Mouse (Mus musculus) stomach, embryonic 15.5 days (tissue): ENCODE measurements at regions not wholly inside any gene's neighbourhood (a gene's known extent, or its start where the extent isn't known, plus 50 kb on each side); places are given as distances from the start of the nearest gene placed in this dataset.

ENCODE experiments used
- ATAC-seq: fragments of 200-750 bp; cut with Nextera tagmentation; 2 replicates; pipeline ENCODE4 v1.8.0; 2017; ENCODE audit warnings: low read depth, moderate number of reproducible peaks, moderate TSS enrichment; ENCODE audit not compliant: insufficient read depth, low FRiP score
- H3K27ac ChIP-seq: fragments of 300-500 bp; sonication (generic); 2 replicates; pipeline ENCODE4 v1.5.1; 2015; ENCODE audit warnings: mild to moderate bottlenecking, inconsistent platforms
- H3K27me3 ChIP-seq: fragments of 300-500 bp; sonication (generic); replicated peaks from 2 replicates; pipeline ENCODE4 v1.6.1; 2015; ENCODE audit warnings: inconsistent platforms
- H3K36me3 ChIP-seq: fragments of 300-500 bp; sonication (generic); 2 replicates; pipeline ENCODE4 v1.6.1; 2015; ENCODE audit warnings: inconsistent platforms
- H3K4me1 ChIP-seq: fragments of 300-500 bp; sonication (generic); 2 replicates; pipeline ENCODE4 v1.6.1; 2015; ENCODE audit warnings: inconsistent platforms
- H3K4me2 ChIP-seq: fragments of 300-500 bp; sonication (generic); 2 replicates; pipeline ENCODE4 v1.6.1; 2015; ENCODE audit warnings: mild to moderate bottlenecking, inconsistent platforms
- H3K4me3 ChIP-seq: fragments of 300-500 bp; sonication (generic); replicated peaks from 2 replicates; pipeline ENCODE4 v1.5.1; 2015; ENCODE audit warnings: inconsistent platforms
- H3K9ac ChIP-seq: fragments of 300-500 bp; sonication (generic); 2 replicates; pipeline ENCODE4 v1.6.1; 2015; ENCODE audit warnings: inconsistent platforms
- H3K9me3 ChIP-seq: fragments of 300-500 bp; sonication (generic); 2 replicates; pipeline ENCODE4 v1.6.1; 2016; ENCODE audit warnings: inconsistent platforms
- WGBS: fragments of 180-500 bp; shearing (Covaris S2); methylation state at CpG from one replicate; pipeline ENCODE4 v1.1.7; 2015; 5-methylcytosine and 5-hydroxymethylcytosine counted together

- no peak overlapping the region for H3K9ac ChIP-seq
- no peaks in the 10 kb centered on the region for H3K27me3 ChIP-seq
- WGBS = 92% methylated on average over 7 of the region's 7 CpGs
- H3K36me3 ChIP-seq = no peaks in the 10 kb centered on the region
- ATAC-seq = no peak
- no peaks in the 10 kb centered on the region for H3K9me3 ChIP-seq
- H3K27ac ChIP-seq = no peak overlapping the region
- H3K4me2 ChIP-seq = no peak overlapping the region
- no peaks in the 10 kb centered on the region for H3K4me1 ChIP-seq
- no peak overlapping the region for H3K4me3 ChIP-seq
These were observed 327.4 kb downstream of the Btg1 start for GRCm38 (mm10) chr10:96944229-96944628.

- H3K4me3 ChIP-seq = no peak overlapping the region
- H3K36me3 ChIP-seq = no peaks in the 10 kb centered on the region
- H3K27me3 ChIP-seq = no peaks in the 10 kb centered on the region
- no peak overlapping the region for H3K27ac ChIP-seq
- no peak for ATAC-seq
- no peaks in the 10 kb centered on the region for H3K9me3 ChIP-seq
- H3K4me1 ChIP-seq = no peaks in the 10 kb centered on the region
- no peak overlapping the region for H3K9ac ChIP-seq
- 85% methylated on average over 3 of the region's 3 CpGs for WGBS
- H3K4me2 ChIP-seq = no peak overlapping the region
These were observed 331.2 kb downstream of the Btg1 start for GRCm38 (mm10) chr10:96947971-96948370.

- no peak for ATAC-seq
- Histone ChIP-seq H3K9ac (no peak overlapping the region), H3K36me3 (no peaks in the 10 kb centered on the region), H3K9me3 (no peaks in the 10 kb centered on the region), H3K4me2 (no peak overlapping the region), H3K4me1 (no peaks in the 10 kb centered on the region), H3K27ac (no peak overlapping the region), H3K4me3 (no peak overlapping the region), H3K27me3 (no peaks in the 10 kb centered on the region)
- WGBS = 27% methylated on average over 2 of the region's 2 CpGs
These were observed 332.1 kb downstream of the Btg1 start for GRCm38 (mm10) chr10:96948871-96949270.

- ATAC-seq = no peak
- Histone ChIP-seq H3K4me3 (no peak overlapping the region), H3K9me3 (no peaks in the 10 kb centered on the region), H3K9ac (no peak overlapping the region), H3K27ac (no peak overlapping the region), H3K4me1 (no peaks in the 10 kb centered on the region; the same call in 1 of the 2 replicates), H3K4me2 (peak overlapping the region; percentile 35), H3K36me3 (no peaks in the 10 kb centered on the region), H3K27me3 (no peaks in the 10 kb centered on the region)
- WGBS = 29% methylated on average over 12 of the region's 12 CpGs
These were observed 338.4 kb downstream of the Btg1 start for GRCm38 (mm10) chr10:96955036-96955775.

GRCm38 (mm10) chr10:96955776-96956448 is 339.1 kb downstream of the Btg1 start:
- Histone ChIP-seq H3K4me1 (no peaks in the 10 kb centered on the region; the same call in 1 of the 2 replicates), H3K36me3 (no peaks in the 10 kb centered on the region), H3K9me3 (no peaks in the 10 kb centered on the region), H3K27me3 (no peaks in the 10 kb centered on the region), H3K4me3 (no peak overlapping the region), H3K4me2 (peak overlapping the region; percentile 35), H3K9ac (no peak overlapping the region), H3K27ac (no peak overlapping the region)
- no peak for ATAC-seq
- WGBS = 27% methylated on average over 16 of the region's 16 CpGs

- WGBS = 84% methylated on average over 5 of the region's 5 CpGs
- no peak for ATAC-seq
- Histone ChIP-seq H3K4me3 (no peak overlapping the region), H3K27me3 (no peaks in the 10 kb centered on the region), H3K4me1 (no peaks in the 10 kb centered on the region; the same call in 1 of the 2 replicates), H3K27ac (no peak overlapping the region), H3K9ac (no peak overlapping the region), H3K4me2 (no peak overlapping the region), H3K36me3 (no peaks in the 10 kb centered on the region), H3K9me3 (no peaks in the 10 kb centered on the region)
These were observed 339.6 kb downstream of the Btg1 start for GRCm38 (mm10) chr10:96956449-96956834.

- 79% methylated on average over 2 of the region's 2 CpGs for WGBS
- Histone ChIP-seq H3K4me2 (no peak overlapping the region), H3K4me1 (no peaks in the 10 kb centered on the region; the same call in 1 of the 2 replicates), H3K9me3 (no peaks in the 10 kb centered on the region), H3K27ac (no peak overlapping the region), H3K9ac (no peak overlapping the region), H3K4me3 (no peak overlapping the region), H3K27me3 (no peaks in the 10 kb centered on the region), H3K36me3 (no peaks in the 10 kb centered on the region)
- no peak for ATAC-seq
These were observed 340.2 kb downstream of the Btg1 start for GRCm38 (mm10) chr10:96957019-96957418.

GRCm38 (mm10) chr10:96969825-96970224 is 353.0 kb downstream of the Btg1 start:
- no peak for ATAC-seq
- WGBS = 87% methylated on average over 1 of the region's 1 CpGs
- no peaks in the 10 kb centered on the region for H3K36me3 ChIP-seq
- H3K9ac ChIP-seq = no peak overlapping the region
- H3K4me3 ChIP-seq = no peak overlapping the region
- no peaks in the 10 kb centered on the region for H3K4me1 ChIP-seq
- no peaks in the 10 kb centered on the region for H3K27me3 ChIP-seq
- no peaks in the 10 kb centered on the region for H3K9me3 ChIP-seq
- H3K4me2 ChIP-seq = no peak overlapping the region
- no peak overlapping the region for H3K27ac ChIP-seq

- no peaks in the 10 kb centered on the region for H3K27me3 ChIP-seq
- ATAC-seq = no peak
- no peak overlapping the region for H3K4me3 ChIP-seq
- H3K36me3 ChIP-seq = no peaks in the 10 kb centered on the region
- no peak overlapping the region for H3K4me2 ChIP-seq
- H3K9me3 ChIP-seq = no peaks in the 10 kb centered on the region
- no peaks in the 10 kb centered on the region for H3K4me1 ChIP-seq
- no peak overlapping the region for H3K27ac ChIP-seq
- H3K9ac ChIP-seq = no peak overlapping the region
- WGBS = 79% methylated on average over 4 of the region's 4 CpGs
These were observed 353.9 kb downstream of the Btg1 start for GRCm38 (mm10) chr10:96970737-96971136.

GRCm38 (mm10) chr10:96971810-96972209 is 355.0 kb downstream of the Btg1 start:
- Histone ChIP-seq H3K9me3 (no peaks in the 10 kb centered on the region), H3K27ac (no peak overlapping the region), H3K27me3 (no peaks in the 10 kb centered on the region), H3K36me3 (no peaks in the 10 kb centered on the region), H3K4me2 (no peak overlapping the region), H3K9ac (no peak overlapping the region), H3K4me3 (no peak overlapping the region), H3K4me1 (no peaks in the 10 kb centered on the region)
- WGBS = 86% methylated on average over 3 of the region's 3 CpGs
- no peak for ATAC-seq

GRCm38 (mm10) chr10:96974326-96974977 is 357.6 kb downstream of the Btg1 start:
- Histone ChIP-seq H3K4me1 (no peaks in the 10 kb centered on the region), H3K36me3 (no peaks in the 10 kb centered on the region), H3K4me2 (no peak overlapping the region), H3K9me3 (no peaks in the 10 kb centered on the region), H3K4me3 (no peak overlapping the region), H3K27ac (no peak overlapping the region), H3K9ac (no peak overlapping the region), H3K27me3 (no peaks in the 10 kb centered on the region)
- 54% methylated on average over 2 of the region's 2 CpGs for WGBS
- no peak for ATAC-seq

GRCm38 (mm10) chr10:96976691-96977090 is 359.9 kb downstream of the Btg1 start:
- Histone ChIP-seq H3K4me2 (no peak overlapping the region), H3K27ac (no peak overlapping the region), H3K4me1 (no peaks in the 10 kb centered on the region), H3K4me3 (no peak overlapping the region), H3K9ac (no peak overlapping the region), H3K27me3 (no peaks in the 10 kb centered on the region), H3K9me3 (no peaks in the 10 kb centered on the region), H3K36me3 (no peaks in the 10 kb centered on the region)
- ATAC-seq = no peak
